Mouse (Mus musculus): Measurements from ENCODE around the gene Spatc1l.

The Spatc1l gene

GRCm38 (mm10) chr10:76602690-76603089, 40.6 kb downstream of the Spatc1l start:
- DNase-seq: no peak

- no peak for DNase-seq
Measured at GRCm38 (mm10) chr10:76612473-76612872, 50.4 kb downstream of the Spatc1l start.

Measured in heart, adult 11 months (tissue).